ENCODE assay signal across 20 mouse cellular contexts in the genomic region with DNA sequence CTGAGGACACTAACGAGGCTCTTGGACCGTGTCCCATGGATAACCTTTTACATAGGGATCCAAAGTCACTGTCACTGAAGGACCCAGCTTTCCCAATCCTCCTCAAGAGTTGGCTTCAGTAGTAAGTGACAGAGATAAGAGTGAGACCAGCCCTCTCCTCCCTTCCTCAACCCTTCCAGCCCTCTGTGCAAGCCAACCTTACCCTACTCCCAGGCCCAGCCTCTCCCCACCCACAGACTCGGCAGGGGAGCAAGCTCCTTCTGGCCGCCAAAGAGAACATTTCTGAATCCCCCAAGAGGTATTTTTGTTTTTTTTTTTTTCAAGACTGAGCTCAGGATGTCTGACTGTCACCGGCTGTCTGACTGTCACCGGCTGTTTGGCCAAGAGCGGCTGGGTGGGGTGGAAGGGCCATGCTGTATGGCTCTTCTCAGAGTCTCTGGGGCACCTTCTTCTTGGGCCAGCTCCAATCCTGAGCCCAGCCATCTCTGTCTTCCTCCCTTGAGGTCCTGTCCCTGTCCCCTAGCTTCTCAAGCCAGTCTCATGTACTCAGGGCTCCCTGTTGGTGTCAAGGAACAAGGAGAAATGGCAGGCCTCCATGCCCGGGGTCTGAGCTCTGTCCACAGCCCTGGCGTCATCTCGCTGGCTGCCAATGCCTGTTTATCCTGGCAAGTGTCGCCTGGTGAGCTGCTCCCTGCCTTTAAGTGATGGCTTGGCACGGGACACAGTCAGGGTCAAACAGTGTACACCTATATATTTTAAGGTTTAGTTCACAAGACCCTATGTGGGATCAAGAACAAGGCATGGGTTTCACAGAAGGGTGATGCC.
A peak's percentile ranks its signal among the peaks of the same experiment; 100 is the strongest.
DNase-seq lines count a peak whose midpoint lies in the region; ATAC-seq lines count a peak whose summit lies in the region.
"Had no signal": no experiment of that assay in that cellular context is flagged by ENCODE, and none has a peak within 500 bp of the region (broad histone marks: within the 10 kb centered on the region; RNA-seq: fewer than 3 reads in every experiment).

No protein-coding gene starts in this region.

- no peak overlapping the region for H3K9ac ChIP-seq in kidney, embryonic 16.5 days (replicated peaks; ENCODE audit: low read length)
- H3K9ac ChIP-seq in heart, embryonic 14.5 days (ENCODE audit: low read length), result no peak overlapping the region
- H3K9ac ChIP-seq: forebrain, embryonic 12.5 days; hindbrain, embryonic 12.5 days; limb, embryonic 13.5 days; liver, embryonic 13.5 days; lung, embryonic 15.5 days; midbrain, embryonic 12.5 days had no signal

- no peaks in the 10 kb centered on the region for H3K27me3 ChIP-seq in kidney, embryonic 16.5 days (ENCODE audit: insufficient read depth, low read length)
- H3K27me3 ChIP-seq in heart, embryonic 14.5 days (ENCODE audit: control insufficient read depth, insufficient read depth, low read length), result no peaks in the 10 kb centered on the region
- H3K27me3 ChIP-seq: forebrain, embryonic 12.5 days; hindbrain, embryonic 12.5 days; limb, embryonic 13.5 days; liver, embryonic 13.5 days; lung, embryonic 15.5 days; midbrain, embryonic 12.5 days had no signal

- H3K9me3 ChIP-seq in kidney, embryonic 16.5 days (ENCODE audit: low read length), result no peaks in the 10 kb centered on the region
- H3K9me3 ChIP-seq in heart, embryonic 14.5 days (ENCODE audit: control insufficient read depth, low read length), result no peaks in the 10 kb centered on the region
- H3K9me3 ChIP-seq: forebrain, embryonic 12.5 days; hindbrain, embryonic 12.5 days; limb, embryonic 13.5 days; liver, embryonic 13.5 days; lung, embryonic 15.5 days; midbrain, embryonic 12.5 days had no signal

- H3K36me3 ChIP-seq in kidney, embryonic 16.5 days (ENCODE audit: insufficient read depth, low read length), result no peaks in the 10 kb centered on the region
- peaks cover 13% of the 10 kb centered on the region for H3K36me3 ChIP-seq in heart, embryonic 14.5 days (ENCODE audit: control insufficient read depth, insufficient read depth, low read length)
- H3K36me3 ChIP-seq: liver, embryonic 13.5 days; lung, embryonic 15.5 days had no signal

- no peak overlapping the region for H3K4me3 ChIP-seq in kidney, embryonic 16.5 days (ENCODE audit: low read length)
- H3K4me3 ChIP-seq in brown adipose tissue, adult 24 weeks (ENCODE audit: insufficient read depth, low read depth, low read length), result no peak overlapping the region
- H3K4me3 ChIP-seq in heart, embryonic 14.5 days (ENCODE audit: control insufficient read depth in 1 of 2, insufficient read depth in 1 of 2, low read depth in 1 of 2, low read length in 2 of 2), result no peak overlapping the region
- H3K4me3 ChIP-seq: forebrain, embryonic 12.5 days; hindbrain, embryonic 12.5 days; limb, embryonic 13.5 days; liver, embryonic 13.5 days; lung, embryonic 15.5 days; midbrain, embryonic 12.5 days had no signal

- DNase-seq in kidney, postnatal 25 days, result no peak
- peak; percentile 56 for DNase-seq in heart, postnatal 4 days
- DNase-seq in layer of hippocampus, adult 11-12 months (ENCODE audit: low spot score), result no peak
- DNase-seq in frontal cortex, adult 2 months (ENCODE audit: extremely low spot score in 1 of 2, low spot score in 1 of 2), result no peak
- no peak for DNase-seq in kidney, postnatal 36 days
- DNase-seq: cerebellum, adult 2 months; gastrocnemius, postnatal 25 days; kidney, adult 18-20 months; kidney, postnatal 4 days; liver, embryonic 13.5 days; retina, postnatal 1 day; thymus, postnatal 36 days had no signal

- H3K4me2 ChIP-seq in kidney, embryonic 16.5 days (replicated peaks; ENCODE audit: low read depth, low read length), result no peak overlapping the region
- H3K4me2 ChIP-seq in heart, embryonic 14.5 days (ENCODE audit: low read length), result no peak overlapping the region
- H3K4me2 ChIP-seq: forebrain, embryonic 12.5 days; hindbrain, embryonic 12.5 days; limb, embryonic 13.5 days; liver, embryonic 13.5 days; lung, embryonic 15.5 days; midbrain, embryonic 12.5 days had no signal

- H3K4me1 ChIP-seq in kidney, embryonic 16.5 days (ENCODE audit: insufficient read depth, low read length), result peaks cover 31% of the 10 kb centered on the region; the same call in 1 of the 2 replicates
- H3K4me1 ChIP-seq in brown adipose tissue, adult 24 weeks (ENCODE audit: control insufficient read depth, insufficient read depth, insufficient read length, low read length), result peaks cover 10% of the 10 kb centered on the region
- H3K4me1 ChIP-seq in heart, embryonic 14.5 days (ENCODE audit: control insufficient read depth in 2 of 2, insufficient read depth in 2 of 2, low read length in 2 of 2), result peaks cover 51 to 55% of the 10 kb centered on the region in 2 experiments

- H3K27ac ChIP-seq in kidney, embryonic 16.5 days (ENCODE audit: low read length), result peak overlapping the region; percentile 45
- peak overlapping the region; percentile 53 for H3K27ac ChIP-seq in brown adipose tissue, adult 24 weeks (replicated peaks; ENCODE audit: low read depth, low read length)
- peak overlapping the region; percentile 43 to 65; a peak in 3 of 4 replicates for H3K27ac ChIP-seq in heart, embryonic 14.5 days (replicated peaks in 1 of 2; ENCODE audit: control insufficient read depth in 1 of 2, insufficient read depth in 1 of 2, low read depth in 2 of 2, low read length in 2 of 2)
- H3K27ac ChIP-seq: forebrain, embryonic 12.5 days; hindbrain, embryonic 12.5 days; limb, embryonic 13.5 days; liver, embryonic 13.5 days; lung, embryonic 15.5 days; midbrain, embryonic 12.5 days had no signal

- ATAC-seq in kidney, embryonic 16.5 days (ENCODE audit: low FRiP score, low TSS enrichment), result no peak
- ATAC-seq in heart, embryonic 14.5 days (ENCODE audit: insufficient number of reproducible peaks, insufficient read depth, low FRiP score, low read depth), result no peak

- WGBS in kidney, embryonic 16.5 days, result 71% methylated on average over 12 of the region's 12 CpGs
- 60% methylated on average over 12 of the region's 12 CpGs for WGBS in heart, embryonic 14.5 days
